Mouse (Mus musculus): ENCODE results near the gene Zzz3. TPM values are rescaled to one million over a fixed set of nuclear protein-coding genes. Genes with fewer than 3 reads are reported as not detected.

Zzz3 gene
- polyA plus RNA-seq, 1 experiment from 2014 or later = 61.2 TPM

GRCm38 (mm10) chr3:152467312-152467711, 72.0 kb downstream of the Zzz3 start:
- Histone ChIP-seq H3K9me3 (ENCODE audit: control insufficient read depth, low read length) (no peaks in the 10 kb centered on the region), H3K27me3 (ENCODE audit: control insufficient read depth, insufficient read depth, low read length) (no peaks in the 10 kb centered on the region), H3K27ac (ENCODE audit: low read depth, low read length) (no peak overlapping the region), H3K4me1 (replicated peaks; ENCODE audit: control insufficient read depth, insufficient read depth, low read length) (no peaks in the 10 kb centered on the region; the same call in 1 of the 2 replicates), H3K4me2 (replicated peaks; ENCODE audit: low read depth, low read length) (no peak overlapping the region), H3K9ac (ENCODE audit: low read depth, low read length) (no peak overlapping the region), H3K36me3 (ENCODE audit: control insufficient read depth, insufficient read depth, low read length) (no peaks in the 10 kb centered on the region), H3K4me3 (ENCODE audit: low read depth, low read length) (no peak overlapping the region)
- no peak for ATAC-seq (ENCODE audit: low FRiP score)
- DNase-seq (ENCODE audit: low spot score) = no peak
- WGBS = 90% methylated on average over 4 of the region's 4 CpGs

- H3K4me2 ChIP-seq (replicated peaks; ENCODE audit: low read depth, low read length) = no peak overlapping the region
- H3K9me3 ChIP-seq (ENCODE audit: control insufficient read depth, low read length) = no peaks in the 10 kb centered on the region
- DNase-seq (ENCODE audit: low spot score) (no peak), ATAC-seq (ENCODE audit: low FRiP score) (no peak)
- H3K27me3 ChIP-seq (ENCODE audit: control insufficient read depth, insufficient read depth, low read length) = no peaks in the 10 kb centered on the region
- H3K27ac ChIP-seq (ENCODE audit: low read depth, low read length) = no peak overlapping the region
- H3K4me3 ChIP-seq (ENCODE audit: low read depth, low read length) = no peak overlapping the region
- no peak overlapping the region for H3K9ac ChIP-seq (ENCODE audit: low read depth, low read length)
- no peaks in the 10 kb centered on the region for H3K36me3 ChIP-seq (ENCODE audit: control insufficient read depth, insufficient read depth, low read length)
- 89% methylated on average over 8 of the region's 8 CpGs for WGBS
- H3K4me1 ChIP-seq (replicated peaks; ENCODE audit: control insufficient read depth, insufficient read depth, low read length) = no peaks in the 10 kb centered on the region; the same call in 1 of the 2 replicates
Measured at GRCm38 (mm10) chr3:152468032-152468431, 72.8 kb downstream of the Zzz3 start.

- H3K4me3 ChIP-seq (ENCODE audit: low read depth, low read length) = no peak overlapping the region
- no peaks in the 10 kb centered on the region; the same call in 1 of the 2 replicates for H3K4me1 ChIP-seq (replicated peaks; ENCODE audit: control insufficient read depth, insufficient read depth, low read length)
- H3K9me3 ChIP-seq (ENCODE audit: control insufficient read depth, low read length) = no peaks in the 10 kb centered on the region
- no peaks in the 10 kb centered on the region for H3K27me3 ChIP-seq (ENCODE audit: control insufficient read depth, insufficient read depth, low read length)
- no peak overlapping the region for H3K27ac ChIP-seq (ENCODE audit: low read depth, low read length)
- H3K9ac ChIP-seq (ENCODE audit: low read depth, low read length) = no peak overlapping the region
- DNase-seq (ENCODE audit: low spot score) = no peak
- H3K4me2 ChIP-seq (replicated peaks; ENCODE audit: low read depth, low read length) = no peak overlapping the region
- WGBS = 87% methylated on average over 12 of the region's 12 CpGs
- no peak for ATAC-seq (ENCODE audit: low FRiP score)
- no peaks in the 10 kb centered on the region for H3K36me3 ChIP-seq (ENCODE audit: control insufficient read depth, insufficient read depth, low read length)
Measured at GRCm38 (mm10) chr3:152468569-152469041, 73.3 kb downstream of the Zzz3 start.

- no peak overlapping the region for H3K9ac ChIP-seq (ENCODE audit: low read depth, low read length)
- ATAC-seq (ENCODE audit: low FRiP score) (no peak), DNase-seq (ENCODE audit: low spot score) (no peak)
- no peaks in the 10 kb centered on the region for H3K27me3 ChIP-seq (ENCODE audit: control insufficient read depth, insufficient read depth, low read length)
- H3K4me1 ChIP-seq (replicated peaks; ENCODE audit: control insufficient read depth, insufficient read depth, low read length) = no peaks in the 10 kb centered on the region; the same call in 1 of the 2 replicates
- H3K27ac ChIP-seq (ENCODE audit: low read depth, low read length) = no peak overlapping the region
- 84% methylated on average over 18 of the region's 18 CpGs for WGBS
- no peaks in the 10 kb centered on the region for H3K9me3 ChIP-seq (ENCODE audit: control insufficient read depth, low read length)
- no peaks in the 10 kb centered on the region for H3K36me3 ChIP-seq (ENCODE audit: control insufficient read depth, insufficient read depth, low read length)
- no peak overlapping the region for H3K4me2 ChIP-seq (replicated peaks; ENCODE audit: low read depth, low read length)
- H3K4me3 ChIP-seq (ENCODE audit: low read depth, low read length) = no peak overlapping the region
Measured at GRCm38 (mm10) chr3:152469423-152470200, 74.3 kb downstream of the Zzz3 start.

GRCm38 (mm10) chr3:152470347-152470746, 75.1 kb downstream of the Zzz3 start:
- 90% methylated on average over 10 of the region's 10 CpGs for WGBS
- ATAC-seq (ENCODE audit: low FRiP score) = no peak
- H3K4me3 ChIP-seq (ENCODE audit: low read depth, low read length) = no peak overlapping the region
- H3K36me3 ChIP-seq (ENCODE audit: control insufficient read depth, insufficient read depth, low read length) = no peaks in the 10 kb centered on the region
- no peaks in the 10 kb centered on the region for H3K9me3 ChIP-seq (ENCODE audit: control insufficient read depth, low read length)
- no peaks in the 10 kb centered on the region; the same call in 1 of the 2 replicates for H3K4me1 ChIP-seq (replicated peaks; ENCODE audit: control insufficient read depth, insufficient read depth, low read length)
- no peak for DNase-seq (ENCODE audit: low spot score)
- no peak overlapping the region for H3K27ac ChIP-seq (ENCODE audit: low read depth, low read length)
- H3K27me3 ChIP-seq (ENCODE audit: control insufficient read depth, insufficient read depth, low read length) = no peaks in the 10 kb centered on the region
- H3K9ac ChIP-seq (ENCODE audit: low read depth, low read length) = no peak overlapping the region
- H3K4me2 ChIP-seq (replicated peaks; ENCODE audit: low read depth, low read length) = no peak overlapping the region

GRCm38 (mm10) chr3:152472676-152473075, 77.4 kb downstream of the Zzz3 start:
- DNase-seq (ENCODE audit: low spot score) (no peak), ATAC-seq (ENCODE audit: low FRiP score) (no peak)
- no peaks in the 10 kb centered on the region; the same call in 1 of the 2 replicates for H3K4me1 ChIP-seq (replicated peaks; ENCODE audit: control insufficient read depth, insufficient read depth, low read length)
- 87% methylated on average over 16 of the region's 16 CpGs for WGBS
- no peaks in the 10 kb centered on the region for H3K36me3 ChIP-seq (ENCODE audit: control insufficient read depth, insufficient read depth, low read length)
- no peak overlapping the region for H3K9ac ChIP-seq (ENCODE audit: low read depth, low read length)
- H3K27ac ChIP-seq (ENCODE audit: low read depth, low read length) = no peak overlapping the region
- H3K4me3 ChIP-seq (ENCODE audit: low read depth, low read length) = no peak overlapping the region
- no peaks in the 10 kb centered on the region for H3K27me3 ChIP-seq (ENCODE audit: control insufficient read depth, insufficient read depth, low read length)
- no peaks in the 10 kb centered on the region for H3K9me3 ChIP-seq (ENCODE audit: control insufficient read depth, low read length)
- no peak overlapping the region for H3K4me2 ChIP-seq (replicated peaks; ENCODE audit: low read depth, low read length)

GRCm38 (mm10) chr3:152474582-152475277, 79.5 kb downstream of the Zzz3 start:
- Histone ChIP-seq H3K36me3 (ENCODE audit: control insufficient read depth, insufficient read depth, low read length) (no peaks in the 10 kb centered on the region), H3K27ac (ENCODE audit: low read depth, low read length) (no peak overlapping the region), H3K27me3 (ENCODE audit: control insufficient read depth, insufficient read depth, low read length) (no peaks in the 10 kb centered on the region), H3K9ac (ENCODE audit: low read depth, low read length) (no peak overlapping the region), H3K4me1 (replicated peaks; ENCODE audit: control insufficient read depth, insufficient read depth, low read length) (no peaks in the 10 kb centered on the region; the same call in 1 of the 2 replicates), H3K9me3 (ENCODE audit: control insufficient read depth, low read length) (no peaks in the 10 kb centered on the region), H3K4me2 (replicated peaks; ENCODE audit: low read depth, low read length) (no peak overlapping the region), H3K4me3 (ENCODE audit: low read depth, low read length) (no peak overlapping the region)
- 62% methylated on average over 15 of the region's 15 CpGs for WGBS
- peak; percentile 80 for DNase-seq (ENCODE audit: low spot score)
- no peak for ATAC-seq (ENCODE audit: low FRiP score)

- no peak overlapping the region for H3K4me3 ChIP-seq (ENCODE audit: low read depth, low read length)
- ATAC-seq (ENCODE audit: low FRiP score) = no peak
- H3K27ac ChIP-seq (ENCODE audit: low read depth, low read length) = no peak overlapping the region
- no peaks in the 10 kb centered on the region for H3K27me3 ChIP-seq (ENCODE audit: control insufficient read depth, insufficient read depth, low read length)
- no peaks in the 10 kb centered on the region; the same call in 1 of the 2 replicates for H3K4me1 ChIP-seq (replicated peaks; ENCODE audit: control insufficient read depth, insufficient read depth, low read length)
- WGBS = 60% methylated on average over 1 of the region's 1 CpGs
- H3K9me3 ChIP-seq (ENCODE audit: control insufficient read depth, low read length) = no peaks in the 10 kb centered on the region
- H3K36me3 ChIP-seq (ENCODE audit: control insufficient read depth, insufficient read depth, low read length) = no peaks in the 10 kb centered on the region
- no peak for DNase-seq (ENCODE audit: low spot score)
- no peak overlapping the region for H3K4me2 ChIP-seq (replicated peaks; ENCODE audit: low read depth, low read length)
- H3K9ac ChIP-seq (ENCODE audit: low read depth, low read length) = no peak overlapping the region
Measured at GRCm38 (mm10) chr3:152475278-152475669, 80.0 kb downstream of the Zzz3 start.
